Mouse (Mus musculus): ENCODE results near the gene Gm27235. TPM values are rescaled to one million over a fixed set of nuclear protein-coding genes. Genes with fewer than 3 reads are reported as not detected.
"Not testable (repeated sequence)": the region's sequence is repeated elsewhere in the genome, so short reads cannot be mapped to it uniquely, and the experiment has no call there.

Gm27235 gene
- total RNA-seq (2021), result not detected
- long read RNA-seq, experiment 1, result 0 reads
- long read RNA-seq, experiment 2, result 0 reads

GRCm38 (mm10) chr9:35790001-35790400, at the start of gene Gm27235, which contains the start of gene D730048I06Rik:
Gene Gm27235 (minus strand): TSS chr9:35790101.
Gene D730048I06Rik (minus strand): TSS chr9:35790112.
- no peak for DNase-seq (ENCODE audit: low spot score in 2 of 2)

GRCm38 (mm10) chr9:35817881-35818280, 28.0 kb upstream of the Gm27235 start:
- not testable (repeated sequence) for DNase-seq (ENCODE audit: low spot score in 2 of 2)

GRCm38 (mm10) chr9:35798146-35798545, 8.2 kb upstream of the Gm27235 start:
- DNase-seq (ENCODE audit: low spot score in 2 of 2), result no peak

- DNase-seq (ENCODE audit: low spot score in 2 of 2), result no peak
Measured at GRCm38 (mm10) chr9:35778009-35778408, 11.9 kb downstream of the Gm27235 start, which contains the start of gene Gm17727. Gene Gm17727 (minus strand): TSS chr9:35778109.

GRCm38 (mm10) chr9:35756843-35757242, 33.1 kb downstream of the Gm27235 start:
- no peak for DNase-seq (ENCODE audit: low spot score in 2 of 2)

- no peak for DNase-seq (ENCODE audit: low spot score in 2 of 2)
Measured at GRCm38 (mm10) chr9:35740749-35741148, 49.2 kb downstream of the Gm27235 start, which contains the start of gene Gm17677. Gene Gm17677 (plus strand): TSS chr9:35741049.

Other genes starting within 250 kb of the Gm27235 start
- under 1 TPM; 0.10 to 0.15 TPM for gene Ddx25, start 231.6 kb downstream of the Gm27235 start, total RNA-seq (2021)
- gene Pus3, start 231.5 kb downstream of the Gm27235 start, total RNA-seq (2021), result 10 to 100 TPM in 1 of 2 experiments, 1 to 10 TPM in 1; 9.0 to 11.8 TPM
- under 1 TPM; 0.21 to 0.42 TPM for gene Pate2, start 219.8 kb downstream of the Gm27235 start, total RNA-seq (2021)
- 1 to 10 TPM; 3.0 to 4.1 TPM for gene Hyls1, start 219.7 kb downstream of the Gm27235 start, total RNA-seq (2021)
- gene Pate4, start 178.2 kb downstream of the Gm27235 start, total RNA-seq (2021), result not detected
- gene Pate3, start 141.9 kb downstream of the Gm27235 start, total RNA-seq (2021), result not detected
- not detected for gene Pate1, start 102.7 kb downstream of the Gm27235 start, total RNA-seq (2021)
- gene Gm17677, start 49.1 kb downstream of the Gm27235 start, total RNA-seq (2021), result not detected
- gene Gm17727, start 12.0 kb downstream of the Gm27235 start, total RNA-seq (2021), result not detected
- not detected for gene D730048I06Rik, start within 50 bp of the Gm27235 start, total RNA-seq (2021)
- gene 9230110F15Rik, start 54.0 kb upstream of the Gm27235 start, total RNA-seq (2021), result not detected
- gene 9230113P08Rik, start 118.3 kb upstream of the Gm27235 start, total RNA-seq (2021), result not detected